Mouse (Mus musculus): ENCODE results near the gene Nmral1. TPM values are rescaled to one million over a fixed set of nuclear protein-coding genes. Genes with fewer than 3 reads are reported as not detected.

Gene Nmral1
- polyA plus RNA-seq, 1 experiment from 2014 or later = 98.7 TPM

DNA sequence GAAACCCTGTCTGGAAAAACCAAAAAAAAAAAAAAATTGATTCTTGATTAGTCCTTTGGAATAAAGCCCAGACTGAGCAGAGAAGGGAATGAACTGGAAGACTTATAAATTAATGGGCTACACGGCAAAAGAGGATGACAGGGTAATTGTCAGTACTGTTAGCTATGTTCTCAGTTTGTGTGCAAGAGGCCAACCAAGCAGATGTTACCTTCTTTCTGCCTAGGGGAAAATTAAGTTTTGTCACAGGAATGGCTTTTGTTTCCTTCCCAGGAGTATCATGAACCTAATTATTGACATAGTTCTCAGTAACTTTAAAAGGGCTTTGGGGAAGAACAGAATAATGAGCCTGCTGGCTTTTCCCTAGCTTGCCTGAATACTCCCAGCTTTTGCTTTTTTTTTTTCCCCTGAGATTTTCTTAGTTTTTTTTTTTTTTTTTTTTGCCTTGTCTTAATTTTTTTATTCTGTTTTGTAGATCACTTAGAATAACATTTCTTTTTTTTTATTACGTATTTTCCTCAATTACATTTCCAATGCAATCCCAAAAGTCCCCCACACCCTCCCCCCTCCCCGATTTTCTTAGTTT is 11.7 kb upstream of the Nmral1 start:
- H3K27ac ChIP-seq = no peak overlapping the region
- H3K27me3 ChIP-seq (replicated peaks) = no peaks in the 10 kb centered on the region
- H3K4me1 ChIP-seq = peaks cover 5% of the 10 kb centered on the region
- H3K4me3 ChIP-seq = no peak overlapping the region
- no peak overlapping the region for H3K4me2 ChIP-seq (replicated peaks)
- no peak for ATAC-seq (ENCODE audit: low FRiP score, low read depth)
- no peak overlapping the region for H3K9ac ChIP-seq
- no peaks in the 10 kb centered on the region for H3K36me3 ChIP-seq
- WGBS = 81% methylated on average over 3 of the region's 3 CpGs
- no peaks in the 10 kb centered on the region for H3K9me3 ChIP-seq

DNA sequence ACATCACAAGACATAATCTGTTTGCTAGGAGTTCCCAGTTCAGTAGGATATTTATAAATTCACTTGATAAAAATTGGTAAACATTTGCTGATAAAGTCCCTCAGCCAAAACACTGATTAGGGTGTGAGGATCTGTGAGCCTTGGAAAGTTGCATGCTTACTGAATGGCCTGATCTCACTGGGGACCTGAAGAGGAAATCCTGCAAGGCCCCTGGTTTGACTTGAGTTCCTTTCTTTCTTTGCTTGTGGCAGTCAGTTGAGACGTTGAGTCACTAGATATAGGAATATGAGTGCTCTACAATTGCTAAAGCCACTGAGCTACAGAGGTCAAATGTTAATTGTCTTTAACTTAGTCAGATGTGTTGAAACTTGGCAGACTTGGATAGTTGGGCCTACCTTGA is 8.8 kb upstream of the Nmral1 start:
- Histone ChIP-seq H3K36me3 (no peaks in the 10 kb centered on the region), H3K4me1 (peaks cover 5% of the 10 kb centered on the region), H3K27me3 (replicated peaks) (no peaks in the 10 kb centered on the region), H3K27ac (no peak overlapping the region), H3K4me3 (no peak overlapping the region), H3K9me3 (no peaks in the 10 kb centered on the region), H3K9ac (no peak overlapping the region), H3K4me2 (replicated peaks) (no peak overlapping the region)
- ATAC-seq (ENCODE audit: low FRiP score, low read depth) = no peak
- 83% methylated on average over 1 of the region's 1 CpGs for WGBS

DNA sequence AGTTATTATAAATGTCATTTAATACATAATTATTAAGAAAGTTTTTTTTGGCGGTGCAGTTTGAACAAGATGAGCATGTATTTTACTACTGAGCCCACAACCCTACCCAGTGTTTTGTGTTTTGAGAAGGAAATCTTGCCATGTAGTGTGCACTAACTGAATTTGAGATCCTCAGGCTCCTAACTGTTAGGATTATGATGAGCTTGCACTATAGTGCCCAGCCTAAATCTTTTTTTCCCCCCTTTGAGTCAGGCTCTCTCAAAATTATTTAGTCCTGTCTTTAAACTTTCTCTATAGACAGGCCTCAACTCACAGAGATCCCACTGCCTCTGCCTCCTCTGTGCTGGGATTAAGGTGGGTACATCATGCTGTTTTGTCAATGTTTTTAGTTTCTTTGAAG is 8.4 kb upstream of the Nmral1 start:
- H3K27ac ChIP-seq = no peak overlapping the region
- no peaks in the 10 kb centered on the region for H3K9me3 ChIP-seq
- no peaks in the 10 kb centered on the region for H3K36me3 ChIP-seq
- H3K27me3 ChIP-seq (replicated peaks) = no peaks in the 10 kb centered on the region
- 100% methylated on average over 1 of the region's 1 CpGs for WGBS
- no peak overlapping the region for H3K9ac ChIP-seq
- H3K4me2 ChIP-seq (replicated peaks) = peak overlapping the region; percentile 74; the same call in 1 of the 2 replicates
- H3K4me1 ChIP-seq = peaks cover 5% of the 10 kb centered on the region
- no peak for ATAC-seq (ENCODE audit: low FRiP score, low read depth)
- H3K4me3 ChIP-seq = no peak overlapping the region

DNA sequence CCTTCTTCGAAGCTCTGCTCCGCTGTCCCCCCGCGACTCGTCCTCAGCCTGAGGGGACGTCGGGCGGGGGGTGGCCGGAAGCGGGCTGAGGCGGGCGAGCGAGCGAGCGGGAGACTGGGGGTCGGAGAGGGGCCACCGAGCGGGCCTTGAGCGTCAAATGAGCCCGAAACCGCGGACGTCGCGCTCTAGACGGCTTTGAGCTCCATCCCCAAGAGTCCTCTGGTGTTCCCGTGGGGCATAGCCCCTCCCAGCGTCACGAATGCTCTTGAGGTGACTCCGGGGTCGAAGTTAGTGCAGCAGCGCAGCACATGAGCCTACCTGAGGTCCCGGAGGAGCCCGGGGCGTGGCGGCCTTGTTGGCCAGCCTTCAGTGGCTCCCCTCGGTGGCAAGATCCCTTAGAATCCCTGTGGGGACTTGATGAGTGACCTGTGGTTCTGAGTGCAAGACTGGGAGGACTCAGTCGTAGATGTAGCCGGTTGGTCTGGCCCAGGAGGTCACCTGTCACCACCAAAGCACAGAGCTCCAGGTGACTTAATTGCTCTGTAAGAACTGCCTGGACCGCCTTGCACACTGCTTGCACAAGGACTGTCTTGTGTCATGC is 7.5 kb upstream of the Nmral1 start:
- under 1% methylated on average over 40 of the region's 40 CpGs for WGBS
- peak; percentile 77 for ATAC-seq (ENCODE audit: low FRiP score, low read depth)
- H3K27me3 ChIP-seq (replicated peaks) = no peaks in the 10 kb centered on the region

DNA sequence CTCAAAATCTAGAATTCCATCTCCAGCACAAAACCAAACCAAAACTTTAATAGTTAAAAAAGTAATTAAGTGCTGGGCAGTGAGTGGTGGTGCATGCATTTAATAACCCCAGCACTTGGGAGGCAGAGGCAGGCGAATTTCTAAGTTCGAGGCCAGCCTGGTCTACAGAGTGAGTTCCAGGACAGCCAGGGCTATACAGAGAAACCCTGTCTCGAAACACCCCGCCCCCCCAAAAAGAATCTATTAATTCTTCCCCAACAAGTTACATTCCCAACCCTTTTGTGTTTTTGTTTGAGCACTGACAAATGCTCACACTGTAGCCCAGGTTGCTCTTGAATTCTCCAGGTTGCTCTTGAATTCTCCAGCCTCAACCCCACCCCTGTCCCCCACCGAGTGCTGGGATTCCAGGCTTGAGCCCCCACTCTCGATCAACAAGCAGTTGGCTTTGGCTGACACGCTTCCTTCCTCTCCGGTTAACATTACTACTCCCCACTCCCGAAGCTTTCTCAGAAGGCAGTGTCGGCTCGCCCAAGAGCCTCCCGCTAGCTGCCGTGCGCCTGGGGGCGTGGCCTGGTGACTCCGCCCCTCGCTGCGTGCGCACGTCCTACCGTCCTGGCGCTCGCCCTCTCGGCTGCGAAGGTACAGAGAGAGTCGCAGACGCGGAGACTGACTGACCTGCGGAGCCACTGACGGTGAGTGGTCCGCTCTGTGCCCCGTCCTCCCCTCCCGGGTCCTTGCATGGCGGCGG is 6.8 kb upstream of the Nmral1 start, which contains the start of gene Hmox2:
Hmox2 (plus strand) TSS at position 582 of the 748 bp plus-strand sequence.
- 0 out of 2 replicates have a peak within 1 kb of the TSS, but pooled peaks have one; percentile 59 for H3K27ac ChIP-seq
- peaks cover 5% of the 10 kb centered on the region for H3K4me1 ChIP-seq
- peak; percentile 95 for ATAC-seq (ENCODE audit: low FRiP score, low read depth)
- peak within 1 kb of the TSS; percentile 74 for H3K4me2 ChIP-seq (replicated peaks)
- no peaks in the 10 kb centered on the region for H3K9me3 ChIP-seq
- H3K27me3 ChIP-seq (replicated peaks) = no peaks in the 10 kb centered on the region
- H3K36me3 ChIP-seq = no peaks in the 10 kb centered on the region
- peak within 1 kb of the TSS; percentile 83 for H3K9ac ChIP-seq
- WGBS = 6% methylated on average over 35 of the region's 35 CpGs
- H3K4me3 ChIP-seq = peak within 1 kb of the TSS; percentile 89

More for the DNA sequence above, 7.5 kb upstream of the Nmral1 start:
- Histone ChIP-seq H3K4me1 (peaks cover 5% of the 10 kb centered on the region), H3K4me3 (peak overlapping the region; percentile 89), H3K27ac (0 out of 2 replicates have a peak overlapping the region, but pooled peaks have one; percentile 59), H3K4me2 (replicated peaks) (peak overlapping the region; percentile 74), H3K9me3 (no peaks in the 10 kb centered on the region), H3K9ac (peak overlapping the region; percentile 83), H3K36me3 (no peaks in the 10 kb centered on the region)

DNA sequence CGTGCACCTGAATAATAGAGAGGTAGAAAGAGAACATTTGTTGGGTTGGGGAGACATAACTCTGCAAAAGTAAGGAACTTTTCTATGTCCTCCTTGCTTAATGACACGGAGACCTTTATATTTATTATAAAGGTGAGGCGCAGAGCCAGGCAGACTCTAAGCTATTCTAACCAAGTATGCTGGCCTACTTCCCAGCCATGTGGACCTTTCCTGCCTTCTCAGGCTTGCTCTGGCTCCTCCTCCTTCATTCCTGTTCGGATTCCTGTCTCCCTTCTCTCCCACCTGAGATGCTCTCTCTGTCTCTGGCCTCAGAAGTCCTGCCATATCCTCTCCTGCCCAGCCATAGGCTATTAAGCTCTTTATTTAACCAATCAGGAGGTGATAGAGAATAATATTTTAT is 6.1 kb upstream of the Nmral1 start:
- 82% methylated on average over 4 of the region's 4 CpGs for WGBS
- H3K4me1 ChIP-seq = peaks cover 5% of the 10 kb centered on the region
- no peak overlapping the region for H3K4me3 ChIP-seq
- no peak for ATAC-seq (ENCODE audit: low FRiP score, low read depth)
- no peak overlapping the region for H3K4me2 ChIP-seq (replicated peaks)
- no peak overlapping the region for H3K27ac ChIP-seq
- no peaks in the 10 kb centered on the region for H3K9me3 ChIP-seq
- H3K9ac ChIP-seq = no peak overlapping the region
- no peaks in the 10 kb centered on the region for H3K36me3 ChIP-seq
- no peaks in the 10 kb centered on the region for H3K27me3 ChIP-seq (replicated peaks)

DNA sequence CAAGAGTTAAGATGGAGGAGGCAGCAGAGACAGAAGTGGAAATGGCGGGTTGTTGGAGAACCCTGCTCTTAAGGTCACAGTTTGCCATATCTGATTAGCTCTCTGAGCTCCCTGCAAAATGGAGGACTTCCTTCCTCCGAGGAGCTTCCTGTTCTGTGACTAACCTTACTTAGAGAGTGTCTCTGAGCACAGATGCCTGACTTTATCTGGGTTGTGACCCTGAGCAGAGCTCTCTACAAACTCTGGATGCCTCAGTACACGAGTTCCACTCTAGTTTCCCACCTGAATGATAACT is 3.7 kb upstream of the Nmral1 start:
- H3K36me3 ChIP-seq = no peaks in the 10 kb centered on the region
- WGBS = 73% methylated on average over 3 of the region's 3 CpGs
- no peak for ATAC-seq (ENCODE audit: low FRiP score, low read depth)
- H3K9ac ChIP-seq = no peak overlapping the region
- no peaks in the 10 kb centered on the region for H3K9me3 ChIP-seq
- peaks cover 12% of the 10 kb centered on the region for H3K4me1 ChIP-seq
- H3K27ac ChIP-seq = no peak overlapping the region
- no peak overlapping the region for H3K4me3 ChIP-seq
- H3K27me3 ChIP-seq (replicated peaks) = no peaks in the 10 kb centered on the region
- no peak overlapping the region for H3K4me2 ChIP-seq (replicated peaks)

DNA sequence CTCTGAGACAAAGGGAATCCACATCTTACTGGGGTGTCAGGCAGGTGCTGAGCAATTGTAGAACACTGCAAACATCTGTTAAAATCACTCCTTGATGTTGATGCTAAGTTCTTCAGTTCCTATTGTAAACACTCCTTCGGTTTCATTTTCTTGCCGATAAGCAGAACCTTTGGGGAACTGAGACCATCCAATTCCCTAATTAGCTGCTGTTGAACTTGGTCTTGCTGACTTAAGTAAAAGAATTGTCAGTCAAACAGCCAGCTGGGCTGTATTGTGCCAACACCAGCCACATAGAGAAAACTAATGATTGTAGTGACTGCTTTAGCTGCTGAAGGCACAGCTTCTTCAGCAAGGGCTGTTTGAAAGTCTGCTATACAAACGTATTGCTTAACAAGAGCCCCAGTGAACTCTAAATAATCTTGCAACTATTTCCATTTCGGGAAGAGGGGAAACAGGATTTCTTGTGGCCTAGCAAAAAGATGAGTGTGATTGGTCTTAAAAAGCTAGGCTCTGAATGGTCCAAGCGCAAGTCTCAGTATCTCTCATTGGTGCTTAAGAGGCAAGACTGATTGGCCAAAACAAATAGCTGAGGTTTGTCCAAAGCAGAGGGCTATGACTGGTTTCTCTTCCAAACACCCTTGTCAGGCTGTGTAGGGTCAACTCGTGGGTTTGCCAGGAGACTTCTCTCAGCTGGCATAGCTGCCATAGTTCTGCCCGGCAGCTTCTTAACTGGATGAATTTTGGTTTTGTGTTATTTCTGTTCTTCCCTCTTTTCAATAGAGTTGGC is 3.2 kb upstream of the Nmral1 start:
- Histone ChIP-seq H3K27ac (no peak overlapping the region), H3K27me3 (replicated peaks) (no peaks in the 10 kb centered on the region), H3K4me1 (peaks cover 12% of the 10 kb centered on the region), H3K36me3 (no peaks in the 10 kb centered on the region), H3K4me2 (replicated peaks) (no peak overlapping the region), H3K9me3 (no peaks in the 10 kb centered on the region), H3K4me3 (no peak overlapping the region), H3K9ac (no peak overlapping the region)
- 85% methylated on average over 7 of the region's 7 CpGs for WGBS
- no peak for ATAC-seq (ENCODE audit: low FRiP score, low read depth)

DNA sequence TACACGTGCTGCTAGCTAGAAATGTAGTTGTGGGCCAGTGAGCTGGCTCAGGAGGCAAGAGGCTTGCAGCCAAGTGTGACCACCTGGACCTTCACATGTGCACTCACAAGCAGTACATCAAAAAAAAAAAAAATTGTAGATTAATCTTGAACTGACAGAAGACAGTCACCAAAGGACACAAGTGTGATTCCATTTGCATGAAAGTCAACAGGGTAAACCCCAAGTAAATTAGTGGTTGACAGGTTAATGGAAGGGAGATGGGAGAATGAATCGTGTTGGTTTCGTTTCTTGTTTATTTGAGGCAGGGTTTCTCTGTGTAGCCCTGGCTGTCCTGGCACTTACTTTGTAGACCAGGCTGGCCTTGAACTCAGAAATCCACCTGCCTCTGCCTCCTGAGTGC is 1.3 kb downstream of the Nmral1 start:
- no peak overlapping the region for H3K9ac ChIP-seq
- H3K27me3 ChIP-seq (replicated peaks) = no peaks in the 10 kb centered on the region
- H3K27ac ChIP-seq = no peak overlapping the region
- peak overlapping the region; percentile 51 for H3K4me3 ChIP-seq
- H3K36me3 ChIP-seq = peaks cover 35% of the 10 kb centered on the region
- 59% methylated on average over 3 of the region's 3 CpGs for WGBS
- peaks cover 7% of the 10 kb centered on the region; the same call in 1 of the 2 replicates for H3K4me1 ChIP-seq
- H3K4me2 ChIP-seq (replicated peaks) = peak overlapping the region; percentile 70
- ATAC-seq (ENCODE audit: low FRiP score, low read depth) = no peak
- no peaks in the 10 kb centered on the region for H3K9me3 ChIP-seq

DNA sequence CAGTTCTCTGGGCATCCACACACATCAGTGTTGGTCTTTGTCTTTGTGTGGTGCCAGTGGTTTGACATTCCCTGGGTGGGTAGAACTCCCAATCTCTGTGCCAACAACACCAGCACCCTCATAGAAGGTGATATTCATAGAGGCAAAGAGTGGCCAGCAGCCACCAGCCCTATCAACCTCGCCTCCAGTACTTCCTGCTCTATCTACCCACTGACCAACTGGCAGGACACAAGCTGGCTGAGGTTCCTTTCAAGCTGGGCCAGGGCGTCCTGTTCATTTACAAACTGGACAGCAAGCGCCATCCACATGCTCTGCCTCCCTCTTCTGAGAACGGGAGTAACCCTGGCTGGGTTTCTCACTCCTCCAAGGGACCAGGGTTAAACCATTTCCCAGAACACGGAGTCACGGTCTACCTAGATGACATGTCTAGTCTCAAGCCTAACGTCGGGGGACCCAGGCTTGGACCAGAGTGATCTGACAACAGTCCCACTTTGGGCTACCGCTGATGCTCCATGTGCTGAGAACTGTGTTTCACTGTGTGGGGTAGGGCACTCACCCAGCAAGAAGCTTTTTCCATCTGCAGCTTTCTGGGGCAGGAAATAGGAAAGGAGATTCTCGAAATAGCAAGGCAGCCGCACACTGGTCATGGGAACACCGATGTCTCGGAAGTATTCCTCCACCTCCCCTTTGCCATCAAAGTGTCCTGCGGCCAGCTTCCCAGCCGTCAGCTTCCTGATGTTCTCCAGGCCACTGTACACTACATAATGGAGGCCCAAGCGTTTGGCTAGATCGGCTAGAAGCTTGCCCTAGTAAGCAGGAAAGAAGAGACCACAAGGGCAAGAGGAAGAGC is 5.1 kb downstream of the Nmral1 start:
- Histone ChIP-seq H3K9ac (no peak overlapping the region), H3K4me2 (replicated peaks) (no peak overlapping the region), H3K27ac (no peak overlapping the region), H3K9me3 (no peaks in the 10 kb centered on the region), H3K4me3 (no peak overlapping the region), H3K4me1 (peaks cover 1% of the 10 kb centered on the region; the same call in 1 of the 2 replicates), H3K36me3 (peaks cover 68% of the 10 kb centered on the region), H3K27me3 (replicated peaks) (no peaks in the 10 kb centered on the region)
- 94% methylated on average over 17 of the region's 17 CpGs for WGBS
- ATAC-seq (ENCODE audit: low FRiP score, low read depth) = no peak

DNA sequence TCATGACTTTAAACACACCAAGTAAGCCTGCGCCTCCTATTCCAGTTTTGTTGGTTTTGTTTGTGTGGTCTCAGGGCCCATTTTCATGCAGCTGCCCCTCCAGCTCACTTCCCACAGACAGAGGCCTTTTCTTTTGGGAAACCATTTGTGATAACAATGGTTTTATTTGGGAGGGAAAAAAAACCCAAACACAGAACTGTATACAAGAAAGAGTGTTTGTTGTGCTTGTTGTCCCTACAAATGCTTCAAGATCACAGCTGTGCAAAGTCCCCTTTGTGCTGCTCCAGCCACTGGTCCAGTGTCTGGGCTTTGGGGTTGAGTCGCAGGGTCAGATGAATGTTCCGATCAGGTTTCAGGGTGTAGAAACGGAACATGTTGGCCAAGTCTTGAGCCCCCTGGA is 8.0 kb downstream of the Nmral1 start:
- no peaks in the 10 kb centered on the region for H3K4me1 ChIP-seq
- H3K27ac ChIP-seq = no peak overlapping the region
- WGBS = 92% methylated on average over 4 of the region's 4 CpGs

More for the DNA sequence above, 8.0 kb downstream of the Nmral1 start:
- H3K9me3 ChIP-seq = no peaks in the 10 kb centered on the region
- H3K4me3 ChIP-seq = no peak overlapping the region
- H3K9ac ChIP-seq = no peak overlapping the region
- H3K4me2 ChIP-seq (replicated peaks) = no peak overlapping the region
- peaks cover 91% of the 10 kb centered on the region for H3K36me3 ChIP-seq
- no peaks in the 10 kb centered on the region for H3K27me3 ChIP-seq (replicated peaks)
- no peak for ATAC-seq (ENCODE audit: low FRiP score, low read depth)
